Comparison of ENCODE assay signal across 14 mouse cellular contexts in genomic region chr13:60660711-60661261, GRCm38 (mm10). TPM values are rescaled to one million over a fixed set of nuclear protein-coding genes. Genes with fewer than 3 reads are reported as not detected.
A peak's percentile ranks its signal among the peaks of the same experiment; 100 is the strongest.
DNase-seq lines count a peak whose midpoint lies in the region; ATAC-seq and TF ChIP-seq lines count a peak whose summit lies in the region.
"Had no signal": no experiment of that assay in that cellular context is flagged by ENCODE, and none has a peak within 500 bp of the region (broad histone marks: within the 10 kb centered on the region; RNA-seq: fewer than 3 reads in every experiment).

No protein-coding gene starts in this region.

- no peak for TF ChIP-seq EP300 in liver, postnatal 0 days (IDR thresholded peaks at IDR 0.05; ENCODE audit: low read depth)

- no peak for DNase-seq in gastrocnemius, adult 2 months
- DNase-seq in gastrocnemius, postnatal 4 days (ENCODE audit: low spot score in 2 of 2): no peak
- DNase-seq in liver, postnatal 0 days: no peak
- no peak for DNase-seq in right cerebral cortex, adult 2 months (ENCODE audit: low spot score in 2 of 2)
- DNase-seq: cerebellum, postnatal 36 days had no signal

- no peak overlapping the region for H3K4me2 ChIP-seq in liver, postnatal 0 days (ENCODE audit: low read depth, low read length)
- H3K4me2 ChIP-seq in liver, embryonic 12.5 days: no peak overlapping the region
- H3K4me2 ChIP-seq in kidney, embryonic 16.5 days (replicated peaks; ENCODE audit: low read depth, low read length): no peak overlapping the region
- H3K4me2 ChIP-seq in midbrain, embryonic 13.5 days (replicated peaks): no peak overlapping the region
- H3K4me2 ChIP-seq in midbrain, embryonic 16.5 days (ENCODE audit: low read length): no peak overlapping the region
- H3K4me2 ChIP-seq: embryonic facial prominence, embryonic 13.5 days; neural tube, embryonic 12.5 days; stomach, embryonic 15.5 days had no signal

- H3K4me3 ChIP-seq in gastrocnemius, adult 2 months: no peak overlapping the region
- no peak overlapping the region for H3K4me3 ChIP-seq in liver, postnatal 0 days (ENCODE audit: low read depth, low read length)
- H3K4me3 ChIP-seq in liver, embryonic 12.5 days: no peak overlapping the region
- H3K4me3 ChIP-seq in kidney, embryonic 16.5 days (ENCODE audit: low read length): no peak overlapping the region
- H3K4me3 ChIP-seq in midbrain, embryonic 13.5 days (replicated peaks): no peak overlapping the region
- no peak overlapping the region for H3K4me3 ChIP-seq in midbrain, embryonic 16.5 days (ENCODE audit: low read depth, low read length)
- H3K4me3 ChIP-seq: embryonic facial prominence, embryonic 13.5 days; neural tube, embryonic 12.5 days; stomach, embryonic 15.5 days had no signal

- WGBS in liver, postnatal 0 days (ENCODE audit: insufficient replicate concordance): 59% methylated on average over 9 of the region's 9 CpGs
- WGBS in liver, embryonic 12.5 days (ENCODE audit: insufficient replicate concordance): 64% methylated on average over 9 of the region's 9 CpGs
- WGBS in kidney, embryonic 16.5 days: 58% methylated on average over 9 of the region's 9 CpGs
- WGBS in midbrain, embryonic 13.5 days: 80% methylated on average over 9 of the region's 9 CpGs
- WGBS in midbrain, embryonic 16.5 days: 83% methylated on average over 9 of the region's 9 CpGs

- TF ChIP-seq CTCF in gastrocnemius, adult 2 months (IDR thresholded peaks at IDR 0.05): no peak
- TF ChIP-seq CTCF in liver, postnatal 0 days (IDR thresholded peaks at IDR 0.05; ENCODE audit: low read depth): no peak

- peak overlapping the region; percentile 13; the same call in 1 of the 2 replicates for H3K27ac ChIP-seq in gastrocnemius, adult 2 months
- H3K27ac ChIP-seq in liver, postnatal 0 days (ENCODE audit: low read depth): peak overlapping the region; percentile 73
- H3K27ac ChIP-seq in liver, embryonic 12.5 days: no peak overlapping the region
- no peak overlapping the region for H3K27ac ChIP-seq in kidney, embryonic 16.5 days (ENCODE audit: low read length)
- no peak overlapping the region for H3K27ac ChIP-seq in midbrain, embryonic 13.5 days
- H3K27ac ChIP-seq in midbrain, embryonic 16.5 days (ENCODE audit: low read length): no peak overlapping the region
- H3K27ac ChIP-seq: embryonic facial prominence, embryonic 13.5 days; liver, embryonic 14.5 days; neural tube, embryonic 12.5 days; stomach, embryonic 15.5 days had no signal

- H3K27me3 ChIP-seq in liver, postnatal 0 days (ENCODE audit: insufficient read depth, low read length): no peaks in the 10 kb centered on the region
- H3K27me3 ChIP-seq in liver, embryonic 12.5 days (replicated peaks): no peaks in the 10 kb centered on the region
- H3K27me3 ChIP-seq in kidney, embryonic 16.5 days (ENCODE audit: insufficient read depth, low read length): no peaks in the 10 kb centered on the region
- H3K27me3 ChIP-seq in midbrain, embryonic 13.5 days: no peaks in the 10 kb centered on the region
- H3K27me3 ChIP-seq in midbrain, embryonic 16.5 days (ENCODE audit: control insufficient read depth, insufficient read depth, low read depth, low read length): no peaks in the 10 kb centered on the region
- H3K27me3 ChIP-seq: embryonic facial prominence, embryonic 13.5 days; neural tube, embryonic 12.5 days; stomach, embryonic 15.5 days had no signal

- ATAC-seq in liver, postnatal 0 days: no peak
- ATAC-seq in liver, embryonic 12.5 days: no peak
- peak; percentile 40; the same call in 1 of the 2 replicates for ATAC-seq in kidney, embryonic 16.5 days (ENCODE audit: low FRiP score, low TSS enrichment)
- ATAC-seq in midbrain, embryonic 13.5 days: no peak
- no peak for ATAC-seq in midbrain, embryonic 16.5 days
- ATAC-seq: hindbrain, embryonic 16.5 days had no signal

- peaks cover 43% of the 10 kb centered on the region for H3K4me1 ChIP-seq in liver, postnatal 0 days (ENCODE audit: insufficient read depth)
- peaks cover 23% of the 10 kb centered on the region; the same call in 1 of the 2 replicates for H3K4me1 ChIP-seq in liver, embryonic 12.5 days
- peaks cover 37% of the 10 kb centered on the region for H3K4me1 ChIP-seq in kidney, embryonic 16.5 days (ENCODE audit: insufficient read depth, low read length)
- peaks cover 24% of the 10 kb centered on the region for H3K4me1 ChIP-seq in midbrain, embryonic 13.5 days (replicated peaks)
- H3K4me1 ChIP-seq in midbrain, embryonic 16.5 days (ENCODE audit: control insufficient read depth, insufficient read depth, low read length): peaks cover 15% of the 10 kb centered on the region
- H3K4me1 ChIP-seq: neural tube, embryonic 12.5 days had no signal

- no peaks in the 10 kb centered on the region for H3K9me3 ChIP-seq in liver, postnatal 0 days (ENCODE audit: low read length)
- no peaks in the 10 kb centered on the region for H3K9me3 ChIP-seq in liver, embryonic 12.5 days (replicated peaks)
- H3K9me3 ChIP-seq in kidney, embryonic 16.5 days (ENCODE audit: low read length): no peaks in the 10 kb centered on the region
- H3K9me3 ChIP-seq in midbrain, embryonic 13.5 days: no peaks in the 10 kb centered on the region
- H3K9me3 ChIP-seq in midbrain, embryonic 16.5 days (replicated peaks; ENCODE audit: control insufficient read depth, low read length, poor library complexity, severe bottlenecking): no peaks in the 10 kb centered on the region
- H3K9me3 ChIP-seq: embryonic facial prominence, embryonic 13.5 days; neural tube, embryonic 12.5 days; stomach, embryonic 15.5 days had no signal

- 0 out of 2 replicates have a peak, but pooled peaks cover 2% of the 10 kb centered on the region for H3K36me3 ChIP-seq in liver, postnatal 0 days (replicated peaks; ENCODE audit: insufficient read depth, low read length)
- H3K36me3 ChIP-seq in liver, embryonic 12.5 days: peaks cover 4% of the 10 kb centered on the region; the same call in 1 of the 2 replicates
- H3K36me3 ChIP-seq in kidney, embryonic 16.5 days (ENCODE audit: insufficient read depth, low read length): no peaks in the 10 kb centered on the region
- no peaks in the 10 kb centered on the region for H3K36me3 ChIP-seq in midbrain, embryonic 13.5 days
- H3K36me3 ChIP-seq in midbrain, embryonic 16.5 days (ENCODE audit: control insufficient read depth, insufficient read depth, low read length): peaks cover 4% of the 10 kb centered on the region; the same call in 1 of the 2 replicates
- H3K36me3 ChIP-seq: neural tube, embryonic 12.5 days; stomach, embryonic 15.5 days had no signal

- H3K9ac ChIP-seq in liver, postnatal 0 days (replicated peaks): no peak overlapping the region
- no peak overlapping the region for H3K9ac ChIP-seq in liver, embryonic 12.5 days
- no peak overlapping the region for H3K9ac ChIP-seq in kidney, embryonic 16.5 days (replicated peaks; ENCODE audit: low read length)
- no peak overlapping the region for H3K9ac ChIP-seq in midbrain, embryonic 13.5 days (replicated peaks)
- no peak overlapping the region for H3K9ac ChIP-seq in midbrain, embryonic 16.5 days (ENCODE audit: low read depth, low read length)
- H3K9ac ChIP-seq: embryonic facial prominence, embryonic 13.5 days; liver, embryonic 14.5 days; neural tube, embryonic 12.5 days; stomach, embryonic 15.5 days had no signal

- intact Hi-C loops in gastrocnemius, adult 2 months (cut with DNase I): no loop called here

RNA-seq across cellular contexts. Expression of gene Dapk1, which starts 59.0 kb away (rescaled TPM):
- total RNA-seq in gastrocnemius, adult 2 months (2021): 1 to 10 TPM; 5.4 to 5.8 TPM
- total RNA-seq in gastrocnemius, postnatal 4 days (2021): 10 to 100 TPM; 49.1 to 51.4 TPM
- polyA plus RNA-seq in liver, postnatal 0 days (2015; fragmentation: Nextera tagmentation; extraction: Ambion mirVana): 9.7 and 10.1 TPM in 2 replicates
- polyA plus RNA-seq in liver, embryonic 12.5 days (2016; fragmentation: Nextera tagmentation; extraction: Ambion mirVana): 8.8 and 9.4 TPM in 2 replicates
- 25.3 and 26.5 TPM in 2 replicates for polyA plus RNA-seq in kidney, embryonic 16.5 days (2015; fragmentation: Nextera tagmentation; extraction: Ambion mirVana)
- polyA plus RNA-seq in midbrain, embryonic 13.5 days (2015; fragmentation: Nextera tagmentation; extraction: Ambion mirVana): 35.1 and 38.4 TPM in 2 replicates
- 44.6 and 47.5 TPM in 2 replicates for polyA plus RNA-seq in midbrain, embryonic 16.5 days (2015; fragmentation: Nextera tagmentation; extraction: Ambion mirVana)

Comparison
In these comparisons a context has a peak if more than half of its experiments do, and no peak if none do; other contexts are left out.
1. H3K27ac ChIP-seq: peak in gastrocnemius, adult 2 months (single experiment) and liver, postnatal 0 days (single experiment); none in liver, embryonic 12.5 days (single experiment), kidney, embryonic 16.5 days (single experiment), midbrain, embryonic 13.5 days (single experiment) and midbrain, embryonic 16.5 days (single experiment).